Mouse (Mus musculus) lung, postnatal 0 days (tissue): ENCODE results near the gene Igfbp6. TPM values are rescaled to one million over a fixed set of nuclear protein-coding genes. Genes with fewer than 3 reads are reported as not detected.

ENCODE experiments used
- ATAC-seq: fragments of 200-750 bp; cut with Nextera tagmentation; 2 replicates; pipeline ENCODE4 v1.8.0; 2017; ENCODE audit warnings: moderate library complexity
- DNase-seq: peaks from one replicate; pipeline ENCODE4 v3.0.0-alpha.2; 2016; ENCODE audit warnings: low spot score
- H3K27ac ChIP-seq: fragments of 300-500 bp; sonication (generic); 2 replicates; pipeline ENCODE4 v1.5.1; 2014; ENCODE audit warnings: antibody characterized with exemption, mild to moderate bottlenecking, low read length, mixed read lengths
- H3K27me3 ChIP-seq: fragments of 300-500 bp; sonication (generic); replicated peaks from 2 replicates; pipeline ENCODE4 v1.6.1; 2014; ENCODE audit warnings: low read length, mixed read lengths; ENCODE audit not compliant: insufficient read depth
- H3K36me3 ChIP-seq: fragments of 300-500 bp; sonication (generic); 2 replicates; pipeline ENCODE4 v1.6.1; 2014; ENCODE audit warnings: low read length, mixed read lengths; ENCODE audit not compliant: insufficient read depth
- H3K4me1 ChIP-seq: fragments of 300-500 bp; sonication (generic); 2 replicates; pipeline ENCODE4 v1.6.1; 2014; ENCODE audit warnings: antibody characterized with exemption, low read depth, low read length, mixed read lengths; ENCODE audit not compliant: insufficient read depth
- H3K4me2 ChIP-seq: fragments of 300-500 bp; sonication (generic); replicated peaks from 2 replicates; pipeline ENCODE4 v1.6.1; 2014; ENCODE audit warnings: low read depth, mild to moderate bottlenecking, low read length, moderate library complexity, mixed read lengths
- H3K4me3 ChIP-seq: fragments of 300-500 bp; sonication (generic); 2 replicates; pipeline ENCODE4 v1.5.1; 2014; ENCODE audit warnings: low read depth, low read length
- H3K9ac ChIP-seq: fragments of 300-500 bp; sonication (generic); replicated peaks from 2 replicates; pipeline ENCODE4 v1.6.1; 2014; ENCODE audit warnings: low read depth, mild to moderate bottlenecking
- H3K9me3 ChIP-seq: fragments of 300-500 bp; sonication (generic); 2 replicates; pipeline ENCODE4 v1.6.1; 2016; ENCODE audit warnings: low read length, mixed read lengths
- CTCF ChIP-seq: IDR thresholded peaks from 2 replicates; pipeline ENCODE4 v1.5.1; 2016; ENCODE audit warnings: antibody characterized with exemption, mild to moderate bottlenecking
- EP300 ChIP-seq: IDR thresholded peaks from 2 replicates; pipeline ENCODE4 v1.6.1; 2016; ENCODE audit warnings: antibody characterized with exemption, mild to moderate bottlenecking, control low read depth
- WGBS: fragments of 180-500 bp; shearing (Covaris S2); extraction: QIAGEN DNeasy Blood & Tissue Kit; methylation state at CpG from one replicate; pipeline ENCODE4 v1.1.7; 2014; 5-methylcytosine and 5-hydroxymethylcytosine counted together
- polyA plus RNA-seq: library from polyadenylated mRNA; unstranded; fragments of >200 nt; fragmentation: Nextera tagmentation; extraction: Ambion mirVana; gene quantifications from 2 replicates; pipeline ENCODE4 v1.2.1, GENCODE M21; 2015

Igfbp6 gene
- polyA plus RNA-seq, 1 experiment from 2014 or later, result 123 TPM

- ATAC-seq, result no peak
Measured at GRCm38 (mm10) chr15:102113674-102114073, 30.5 kb upstream of the Igfbp6 start.

DNA sequence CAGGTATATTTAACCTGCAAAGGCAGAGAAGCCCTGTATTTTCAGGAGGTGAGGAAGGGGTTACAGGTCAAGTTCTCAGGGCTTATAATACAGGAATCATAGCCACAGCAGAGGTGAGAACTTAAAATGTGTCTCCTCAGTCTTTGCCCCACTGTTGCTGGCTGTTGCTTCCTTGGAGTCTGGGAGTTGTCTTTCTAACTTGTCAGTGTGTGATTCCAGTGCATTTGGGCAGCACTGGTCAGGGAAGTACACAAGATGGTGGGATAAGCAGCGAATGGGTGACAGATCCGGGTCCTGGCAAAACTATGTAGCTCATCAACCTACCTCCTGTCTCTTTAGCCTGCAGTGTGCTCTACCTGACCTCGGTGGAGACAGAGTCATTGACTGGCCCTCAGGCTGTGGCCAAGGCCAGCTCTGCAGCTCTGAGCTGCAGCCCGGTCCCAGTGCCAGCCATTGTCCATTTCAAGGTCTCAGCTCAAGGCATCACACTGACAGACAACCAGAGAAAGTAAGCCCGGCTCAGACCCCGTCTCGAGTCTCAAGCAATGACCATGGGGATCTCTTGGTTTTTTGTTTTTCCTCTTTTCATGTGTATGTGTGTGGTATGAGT is 29.4 kb upstream of the Igfbp6 start:
- Histone ChIP-seq H3K9me3 (no peaks in the 10 kb centered on the region), H3K27ac (no peak overlapping the region), H3K4me2 (no peak overlapping the region), H3K36me3 (peaks cover 71% of the 10 kb centered on the region), H3K27me3 (no peaks in the 10 kb centered on the region), H3K4me1 (no peaks in the 10 kb centered on the region), H3K4me3 (no peak overlapping the region), H3K9ac (no peak overlapping the region)
- no peak for ATAC-seq
- DNase-seq, result no peak
- whole genome bisulfite sequencing, result 80% methylated on average over 7 of the region's 7 CpGs
- no peak for TF ChIP-seq CTCF
- TF ChIP-seq EP300, result no peak

More at GRCm38 (mm10) chr15:102113674-102114073, 30.5 kb upstream of the Igfbp6 start:
- H3K36me3 ChIP-seq, result peaks cover 78% of the 10 kb centered on the region
- DNase-seq, result no peak
- no peak overlapping the region for H3K4me2 ChIP-seq
- H3K27me3 ChIP-seq, result no peaks in the 10 kb centered on the region
- H3K9ac ChIP-seq, result no peak overlapping the region
- no peaks in the 10 kb centered on the region for H3K9me3 ChIP-seq
- no peak overlapping the region for H3K4me3 ChIP-seq
- TF ChIP-seq EP300 (no peak), CTCF (no peak)
- H3K4me1 ChIP-seq, result peaks cover 4% of the 10 kb centered on the region; the same call in 1 of the 2 replicates
- WGBS, result 75% methylated on average over 4 of the region's 4 CpGs
- no peak overlapping the region for H3K27ac ChIP-seq

DNA sequence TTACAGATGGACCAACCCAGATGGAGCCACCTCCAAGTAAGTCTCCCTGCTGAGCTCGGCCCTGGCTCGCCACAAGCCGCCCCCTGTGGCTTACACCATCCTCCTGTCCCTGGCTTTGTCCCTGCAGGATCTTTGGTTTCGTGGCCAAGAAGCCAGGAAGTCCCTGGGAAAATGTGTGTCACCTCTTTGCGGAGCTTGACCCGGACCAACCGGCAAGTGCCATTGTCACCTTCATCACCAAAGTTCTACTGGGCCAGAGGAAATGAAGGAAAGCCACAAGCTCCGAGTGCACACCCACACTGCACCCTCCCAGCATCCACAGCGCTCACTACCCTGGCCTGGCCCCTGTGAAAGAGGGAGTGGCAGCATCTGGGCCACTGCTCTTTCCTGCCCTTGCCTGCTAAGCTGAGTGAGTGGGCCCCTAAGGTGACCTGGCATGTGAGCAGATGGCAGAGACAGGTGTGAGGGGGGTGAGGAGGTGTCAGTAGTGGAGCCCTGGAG is 28.4 kb upstream of the Igfbp6 start:
- WGBS, result 77% methylated on average over 9 of the region's 9 CpGs
- H3K4me1 ChIP-seq, result no peaks in the 10 kb centered on the region
- ATAC-seq (no peak), DNase-seq (peak; percentile 7)
- no peak overlapping the region for H3K27ac ChIP-seq
- no peaks in the 10 kb centered on the region for H3K9me3 ChIP-seq
- H3K4me2 ChIP-seq, result no peak overlapping the region
- no peaks in the 10 kb centered on the region for H3K27me3 ChIP-seq
- H3K36me3 ChIP-seq, result peaks cover 61% of the 10 kb centered on the region
- H3K9ac ChIP-seq, result no peak overlapping the region
- TF ChIP-seq EP300, result no peak
- no peak for TF ChIP-seq CTCF
- H3K4me3 ChIP-seq, result no peak overlapping the region

GRCm38 (mm10) chr15:102116753-102117415 is 27.3 kb upstream of the Igfbp6 start:
- TF ChIP-seq CTCF (no peak), EP300 (no peak)
- Histone ChIP-seq H3K27me3 (no peaks in the 10 kb centered on the region), H3K4me2 (no peak overlapping the region), H3K36me3 (peaks cover 53% of the 10 kb centered on the region), H3K9ac (no peak overlapping the region), H3K9me3 (no peaks in the 10 kb centered on the region), H3K27ac (no peak overlapping the region), H3K4me1 (no peaks in the 10 kb centered on the region), H3K4me3 (no peak overlapping the region)
- WGBS, result 70% methylated on average over 11 of the region's 11 CpGs
- ATAC-seq (peak; percentile 9; the same call in 1 of the 2 replicates), DNase-seq (peak; percentile 13)

DNA sequence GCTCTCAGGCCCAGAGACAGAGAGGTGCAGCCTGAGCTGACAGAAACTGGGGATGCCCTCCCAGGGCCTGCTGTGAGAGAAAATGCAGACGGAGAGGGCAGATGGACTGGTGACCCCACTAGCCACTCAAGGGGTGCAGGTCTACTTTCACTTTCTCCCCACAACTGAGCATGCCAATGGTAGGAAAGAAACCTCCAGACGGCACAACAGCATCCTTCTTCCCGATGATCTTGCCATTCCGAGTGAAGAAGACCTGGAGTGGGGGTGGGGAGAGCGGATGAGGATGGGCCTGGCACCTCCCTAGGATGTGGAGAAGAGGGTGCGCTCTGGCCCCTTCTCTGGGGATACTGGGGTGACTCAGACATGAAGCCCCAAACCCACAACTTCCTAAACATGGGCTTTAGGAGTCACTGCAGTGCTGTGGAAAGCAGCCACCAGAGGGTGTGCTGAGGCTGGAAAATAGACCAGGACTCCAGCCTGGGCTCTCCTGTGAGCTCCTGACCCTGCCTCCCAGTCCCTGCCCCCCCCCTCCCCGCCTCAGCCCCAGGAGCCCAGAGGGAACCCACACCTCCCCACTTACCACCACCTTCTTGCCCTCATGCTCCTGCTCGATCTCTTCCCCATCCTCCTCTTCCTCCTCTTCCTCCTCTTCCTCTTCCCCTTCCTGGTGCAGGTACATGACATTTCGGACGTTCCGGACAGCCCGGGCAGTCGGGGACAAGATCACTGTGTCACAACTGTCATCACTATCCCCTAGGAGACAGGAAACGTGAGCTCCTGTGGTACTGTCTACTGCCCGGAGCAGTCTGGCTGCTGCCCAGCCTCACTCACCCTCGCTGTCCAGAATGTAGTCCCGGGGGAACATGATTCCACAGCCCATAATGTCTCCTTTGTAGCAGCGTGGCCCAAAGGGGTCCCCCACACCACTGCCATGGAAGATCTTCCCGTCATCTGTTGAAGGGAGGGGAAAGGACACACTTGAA is 26.4 kb upstream of the Igfbp6 start:
- DNase-seq (peak; percentile 68), ATAC-seq (peak; percentile 70)
- Histone ChIP-seq H3K27me3 (no peaks in the 10 kb centered on the region), H3K36me3 (peaks cover 47% of the 10 kb centered on the region), H3K4me3 (no peak overlapping the region), H3K4me2 (no peak overlapping the region), H3K27ac (no peak overlapping the region), H3K4me1 (no peaks in the 10 kb centered on the region), H3K9ac (no peak overlapping the region), H3K9me3 (no peaks in the 10 kb centered on the region)
- TF ChIP-seq EP300 (no peak), CTCF (peak; percentile 71)
- WGBS, result 64% methylated on average over 19 of the region's 19 CpGs

DNA sequence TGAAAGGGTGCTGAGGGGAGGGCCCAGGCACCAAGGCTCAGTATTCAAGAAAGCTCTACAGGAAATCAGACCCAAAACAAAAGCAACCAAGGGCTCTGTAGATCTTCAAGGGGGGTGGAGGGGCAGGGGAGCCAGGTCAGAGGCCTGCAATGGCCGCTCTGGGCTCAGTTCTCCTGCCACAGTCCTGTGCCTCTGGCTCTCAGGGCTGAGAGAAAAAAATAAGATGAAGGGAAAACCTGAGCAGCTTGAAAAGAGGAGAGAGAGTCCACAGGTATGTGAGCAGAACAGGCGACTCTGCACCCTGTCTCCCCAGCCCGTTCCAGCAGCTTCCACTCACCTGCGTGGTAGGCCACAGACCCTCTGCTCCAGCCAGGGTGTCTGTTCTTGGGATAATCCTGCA is 25.6 kb upstream of the Igfbp6 start:
- WGBS, result 82% methylated on average over 4 of the region's 4 CpGs
- Histone ChIP-seq H3K4me3 (no peak overlapping the region), H3K9ac (no peak overlapping the region), H3K36me3 (peaks cover 39% of the 10 kb centered on the region), H3K27me3 (no peaks in the 10 kb centered on the region), H3K4me2 (no peak overlapping the region), H3K27ac (no peak overlapping the region), H3K9me3 (no peaks in the 10 kb centered on the region), H3K4me1 (no peaks in the 10 kb centered on the region)
- no peak for ATAC-seq
- no peak for DNase-seq
- no peak for TF ChIP-seq CTCF
- TF ChIP-seq EP300, result no peak
